Mouse (Mus musculus) hindbrain, embryonic 10.5 days (tissue): Measurements from ENCODE around the gene Mtch1. TPM values are rescaled to one million over a fixed set of nuclear protein-coding genes. Genes with fewer than 3 reads are reported as not detected.

ENCODE experiments used
- DNase-seq: peaks from one replicate; pipeline ENCODE4 v3.0.0-alpha.2; 2017; ENCODE audit warnings: low spot score
- H3K27ac ChIP-seq: fragments of 300-500 bp; sonication (generic); 2 replicates; pipeline ENCODE4 v1.5.1; 2016; ENCODE audit warnings: mild to moderate bottlenecking, moderate library complexity
- H3K27me3 ChIP-seq: fragments of 300-500 bp; sonication (generic); 2 replicates; pipeline ENCODE4 v1.6.1; 2016; ENCODE audit warnings: mild to moderate bottlenecking; ENCODE audit not compliant: poor library complexity, insufficient read depth, severe bottlenecking
- H3K36me3 ChIP-seq: fragments of 300-500 bp; sonication (generic); 2 replicates; pipeline ENCODE4 v1.6.1; 2016; ENCODE audit warnings: mild to moderate bottlenecking, moderate library complexity
- H3K4me1 ChIP-seq: fragments of 300-500 bp; sonication (generic); replicated peaks from 2 replicates; pipeline ENCODE4 v1.6.1; 2016; ENCODE audit warnings: mild to moderate bottlenecking
- H3K4me3 ChIP-seq: fragments of 300-500 bp; sonication (generic); 2 replicates; pipeline ENCODE4 v1.5.1; 2016; ENCODE audit warnings: mild to moderate bottlenecking, moderate library complexity
- H3K9me3 ChIP-seq: fragments of 300-500 bp; sonication (generic); 2 replicates; pipeline ENCODE4 v1.6.1; 2016; ENCODE audit warnings: mild to moderate bottlenecking, moderate library complexity
- WGBS: fragments of 180-500 bp; shearing (Covaris S2); methylation state at CpG from one replicate; pipeline ENCODE4 v1.1.7; 2016; 5-methylcytosine and 5-hydroxymethylcytosine counted together
- polyA plus RNA-seq: library from polyadenylated mRNA; unstranded; fragments of >200 nt; fragmentation: Nextera tagmentation; extraction: Ambion mirVana; gene quantifications from 2 replicates; pipeline ENCODE4 v1.2.1, GENCODE M21; 2016

Gene Mtch1
- polyA plus RNA-seq, 1 experiment from 2014 or later: 391 TPM

- H3K27me3 ChIP-seq: no peaks in the 10 kb centered on the region
- H3K9me3 ChIP-seq: no peaks in the 10 kb centered on the region
- no peak overlapping the region for H3K4me3 ChIP-seq
- peaks cover 60% of the 10 kb centered on the region for H3K36me3 ChIP-seq
- no peak overlapping the region for H3K27ac ChIP-seq
- 91% methylated on average over 3 of the region's 3 CpGs for WGBS
- no peak for DNase-seq
- peaks cover 9% of the 10 kb centered on the region for H3K4me1 ChIP-seq
Observed at GRCm38 (mm10) chr17:29292996-29293395, 54.7 kb downstream of the Mtch1 start.

DNA sequence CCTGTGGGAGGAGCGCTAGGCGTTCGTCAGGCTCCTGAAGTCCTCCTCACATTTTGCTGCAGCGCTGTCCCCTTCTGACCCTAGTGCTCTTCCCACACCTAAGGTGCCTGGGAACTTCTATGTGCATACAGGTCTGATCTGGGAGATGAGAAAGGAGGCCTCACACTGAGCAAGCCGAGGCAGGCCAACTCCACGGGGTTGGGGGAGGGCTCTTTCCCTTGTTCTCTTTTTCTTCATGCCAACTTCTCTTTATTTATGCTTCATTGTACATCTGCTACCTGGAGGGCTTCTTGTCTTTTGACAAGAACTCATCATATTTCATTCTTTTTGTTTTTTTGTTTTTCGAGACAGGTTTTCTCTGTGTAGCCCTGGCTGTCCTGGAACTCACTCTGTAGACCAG is 55.9 kb downstream of the Mtch1 start:
- no peaks in the 10 kb centered on the region for H3K27me3 ChIP-seq
- no peak for DNase-seq
- no peak overlapping the region for H3K4me3 ChIP-seq
- 85% methylated on average over 7 of the region's 7 CpGs for WGBS
- no peak overlapping the region for H3K27ac ChIP-seq
- H3K9me3 ChIP-seq: no peaks in the 10 kb centered on the region
- H3K36me3 ChIP-seq: peaks cover 52% of the 10 kb centered on the region
- peaks cover 5% of the 10 kb centered on the region; the same call in 1 of the 2 replicates for H3K4me1 ChIP-seq

- peaks cover 20% of the 10 kb centered on the region for H3K4me1 ChIP-seq
- no peak for DNase-seq
- peaks cover 4% of the 10 kb centered on the region; the same call in 1 of the 2 replicates for H3K9me3 ChIP-seq
- no peaks in the 10 kb centered on the region for H3K27me3 ChIP-seq
- H3K4me3 ChIP-seq: no peak overlapping the region
- peaks cover 61% of the 10 kb centered on the region for H3K36me3 ChIP-seq
- WGBS: 61% methylated on average over 21 of the region's 21 CpGs
- peak overlapping the region; percentile 59; the same call in 1 of the 2 replicates for H3K27ac ChIP-seq
Observed at GRCm38 (mm10) chr17:29282216-29282952, 65.3 kb downstream of the Mtch1 start.

Other genes with a start within 250 kb of the Mtch1 start
- gene Rab44, start 233.8 kb downstream of the Mtch1 start, polyA plus RNA-seq: 0.04 TPM in 1 of 2 replicates, not detected in the other
- gene Cpne5, start 109.8 kb downstream of the Mtch1 start, polyA plus RNA-seq: 3.0 and 5.6 TPM in 2 replicates
- 173 and 211 TPM in 2 replicates for gene Ppil1, start 83.7 kb downstream of the Mtch1 start, polyA plus RNA-seq
- gene BC004004, start 79.1 kb downstream of the Mtch1 start, polyA plus RNA-seq: 58.7 and 68.6 TPM in 2 replicates
- 0.71 and 1.1 TPM in 2 replicates for gene Pi16, start 30.3 kb downstream of the Mtch1 start, polyA plus RNA-seq
- 5.9 and 7.5 TPM in 2 replicates for gene Fgd2, start 13.0 kb upstream of the Mtch1 start, polyA plus RNA-seq
- gene Pim1, start 142.8 kb upstream of the Mtch1 start, polyA plus RNA-seq: 25.0 and 30.5 TPM in 2 replicates
- gene Gm17657, start 201.7 kb upstream of the Mtch1 start, polyA plus RNA-seq: not detected in 2 replicates
- gene Tbc1d22b, start 201.9 kb upstream of the Mtch1 start, polyA plus RNA-seq: 20.5 and 21.3 TPM in 2 replicates
- gene Tmem217, start 204.5 kb upstream of the Mtch1 start, polyA plus RNA-seq: 1.3 and 2.5 TPM in 2 replicates